Mouse (Mus musculus): ENCODE results near the gene Dzip3.

DNA sequence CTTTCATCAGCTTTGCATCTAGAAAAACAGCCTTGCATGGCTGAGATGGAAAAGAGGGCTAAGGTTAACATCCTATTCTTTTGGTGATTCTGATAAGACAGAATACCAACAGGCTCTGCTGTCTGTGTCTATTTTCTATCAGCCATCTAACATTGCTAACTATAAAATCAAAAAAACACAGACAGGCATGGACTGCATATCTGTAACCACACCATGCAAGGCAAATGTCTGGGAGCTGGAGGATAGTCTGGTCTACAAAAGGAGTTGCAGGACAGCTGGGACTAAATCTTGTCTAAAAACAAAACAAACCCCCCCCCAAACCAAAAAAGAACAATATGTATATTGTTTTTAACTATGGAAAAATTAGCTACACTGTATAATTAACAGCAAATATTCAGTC, 14.0 kb downstream of the Dzip3 start:
- TF ChIP-seq CTCF (conservative IDR thresholded peaks at IDR 0.05; ENCODE audit: low read length): no peak
- no peak for TF ChIP-seq NANOG (IDR thresholded peaks at IDR 0.05; ENCODE audit: borderline replicate concordance, low read length)
- TF ChIP-seq POU5F1 (IDR thresholded peaks at IDR 0.05; ENCODE audit: borderline replicate concordance, low read length): no peak

All from E14TG2a.4 (cell line).